Mouse (Mus musculus) T-helper 17 cell (primary cell): ENCODE data around the gene Jmjd7.

ENCODE experiments used
- in situ Hi-C, 2 experiments: fragments of 300-600 bp; cut with MboI, MseI; formaldehyde crosslinking; loops; 1 replicate in 1 of 2; 2 replicates in 1 of 2; pipeline ENCODE4 v1.15.1; 2025; ENCODE audit warnings: high pct_unique_total_duplicates in 2 of 2

The Jmjd7 gene

DNA sequence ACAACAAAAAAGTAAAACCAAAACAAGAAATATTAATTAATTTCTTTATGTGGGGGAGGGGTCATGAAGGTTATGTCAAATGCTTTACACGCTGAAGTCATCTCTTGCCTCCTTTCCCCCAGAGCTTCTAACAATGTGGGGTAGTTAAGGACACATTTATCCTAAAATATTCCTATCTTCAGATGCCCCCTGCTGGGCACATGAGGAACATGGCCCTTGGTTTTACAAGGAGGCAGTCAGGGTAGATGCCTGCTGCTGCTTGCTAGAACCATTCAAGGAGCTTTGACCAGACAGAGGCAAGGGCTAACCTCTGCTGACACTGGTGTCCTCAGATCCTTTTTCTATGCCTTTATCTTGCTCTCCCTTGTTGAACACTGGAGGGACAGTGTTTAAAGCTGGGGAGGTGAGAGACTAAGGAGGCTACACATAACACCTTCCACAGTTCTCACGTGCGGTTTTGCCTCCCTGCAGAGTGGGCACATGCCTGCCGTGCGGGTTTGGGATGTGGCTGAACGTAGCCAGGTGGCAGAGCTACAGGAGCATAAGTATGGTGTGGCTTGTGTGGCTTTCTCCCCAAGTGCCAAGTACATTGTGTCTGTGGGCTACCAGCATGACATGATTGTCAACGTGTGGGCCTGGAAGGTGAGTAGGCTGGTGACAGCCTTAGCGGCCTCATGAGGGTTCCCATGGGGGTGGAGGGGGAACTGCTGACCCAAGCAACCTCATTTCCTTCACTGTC is 15.7 kb upstream of the Jmjd7 start:
- in situ Hi-C loops = no loop called here

DNA sequence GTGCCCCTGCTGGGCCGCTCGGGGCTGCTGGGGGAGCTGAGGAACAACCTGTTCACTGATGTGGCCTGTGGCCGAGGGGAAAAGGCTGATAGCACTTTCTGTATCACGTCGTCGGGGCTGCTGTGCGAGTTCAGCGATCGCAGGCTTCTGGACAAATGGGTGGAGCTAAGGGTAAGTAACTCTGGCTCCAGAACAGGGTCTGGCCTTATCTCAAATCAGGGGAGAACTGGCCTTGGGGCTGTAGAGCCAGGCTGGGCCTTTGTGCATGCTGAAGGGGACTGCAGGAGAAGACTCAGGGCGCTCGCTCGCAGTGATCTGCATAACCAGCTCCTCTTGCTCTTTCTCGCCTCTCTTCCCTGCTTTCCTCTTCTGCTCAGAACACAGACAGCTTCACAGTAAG is 14.4 kb upstream of the Jmjd7 start:
- in situ Hi-C loops = no loop called here

DNA sequence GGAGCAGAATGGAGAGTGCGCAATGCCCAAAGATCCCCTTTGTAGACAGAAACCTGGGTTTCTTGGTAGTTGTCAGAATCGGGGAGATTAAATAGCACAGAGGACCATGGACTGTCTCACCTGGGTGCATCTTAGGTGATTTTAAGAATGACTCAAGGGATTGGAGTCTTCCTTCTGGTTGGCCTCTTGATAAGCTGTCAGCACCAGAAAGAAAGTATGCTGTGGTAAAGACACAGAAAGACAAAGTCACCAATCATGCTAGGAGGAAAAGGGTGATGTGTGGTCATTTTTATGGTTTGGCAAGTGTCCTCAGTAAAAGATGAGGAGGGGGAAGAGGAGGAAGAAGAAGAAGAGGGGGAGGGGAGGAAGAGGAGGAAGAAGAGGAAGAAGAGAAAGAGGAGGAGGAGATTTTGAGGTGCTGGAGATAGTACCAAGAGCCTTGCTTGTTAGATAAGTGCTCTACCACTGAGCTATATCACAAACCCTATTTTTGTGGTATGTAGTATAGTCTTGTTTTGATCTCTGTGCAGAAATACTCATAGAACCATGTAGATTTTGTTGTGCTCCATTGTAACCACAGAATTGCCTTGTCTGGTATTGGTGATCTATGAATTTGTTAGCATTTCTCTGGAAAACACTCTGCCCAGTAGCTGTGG is 13.3 kb upstream of the Jmjd7 start:
- in situ Hi-C loops = no loop called here

DNA sequence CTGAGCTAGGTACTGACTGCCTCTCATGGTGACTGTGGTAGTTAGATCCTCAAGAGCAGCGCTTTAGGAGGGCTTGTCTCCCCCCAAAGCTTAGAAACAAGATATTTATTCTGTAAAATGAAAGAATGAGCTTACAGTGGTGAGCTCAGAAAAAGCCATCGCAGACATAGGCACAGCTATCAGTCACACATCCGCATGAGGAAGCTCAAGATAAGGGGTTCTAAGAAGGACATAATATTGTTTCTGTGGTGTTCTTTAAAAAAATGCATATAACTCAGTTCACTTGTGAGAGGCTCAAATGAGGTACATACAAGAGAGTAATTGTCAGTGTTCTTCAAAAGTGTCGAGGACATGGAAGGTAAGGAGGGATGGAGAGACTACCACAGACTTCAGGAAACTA is 11.4 kb upstream of the Jmjd7 start:
- in situ Hi-C loops = loop anchor here (5.0 kb wide), 2 partner anchors 39 to 44 kb away; partner anchors contain the start of gene Mapkbp1 (in 1 of the 2)

DNA sequence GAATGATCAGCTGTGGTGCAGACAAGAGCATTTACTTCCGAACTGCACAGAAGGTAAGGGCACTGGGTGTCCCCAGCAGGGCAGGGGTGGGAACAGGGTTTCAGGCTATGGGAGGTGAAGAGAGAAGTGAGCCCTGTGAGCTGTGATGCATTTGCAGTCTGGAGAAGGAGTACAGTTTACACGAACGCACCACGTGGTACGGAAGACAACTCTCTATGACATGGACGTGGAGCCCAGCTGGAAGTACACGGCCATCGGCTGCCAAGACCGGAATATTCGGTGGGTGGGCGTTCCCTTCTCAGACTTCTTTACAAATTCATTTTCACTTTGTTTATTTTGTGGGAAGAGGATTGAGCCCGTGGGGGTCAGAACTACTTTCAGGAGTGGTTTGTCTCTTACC is 9.7 kb upstream of the Jmjd7 start:
- in situ Hi-C loops = loop anchor here (5.0 kb wide), 2 partner anchors 40 to 45 kb away; partner anchors contain the start of gene Mapkbp1 (in 1 of the 2)

DNA sequence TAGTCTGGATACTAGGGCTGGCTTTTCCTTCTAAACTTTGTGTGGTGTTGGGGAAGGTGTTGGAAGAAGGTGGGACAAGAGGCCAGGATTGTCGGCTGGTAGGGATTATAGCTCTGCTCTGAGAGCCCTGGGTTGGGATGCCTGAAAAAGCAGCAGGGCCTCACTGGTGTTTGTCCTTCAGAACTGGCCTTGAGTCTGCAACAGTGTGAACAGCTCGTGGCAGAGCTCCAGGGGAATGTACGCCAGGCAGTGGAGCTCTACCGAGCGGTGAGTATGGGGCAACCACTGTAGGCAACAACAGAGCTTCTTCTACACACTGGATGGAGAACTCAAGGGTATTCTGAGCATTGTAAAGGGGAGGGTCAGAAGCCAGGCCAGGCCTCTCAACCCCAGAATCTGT is 2.9 kb upstream of the Jmjd7 start:
- in situ Hi-C loops = no loop called here

DNA sequence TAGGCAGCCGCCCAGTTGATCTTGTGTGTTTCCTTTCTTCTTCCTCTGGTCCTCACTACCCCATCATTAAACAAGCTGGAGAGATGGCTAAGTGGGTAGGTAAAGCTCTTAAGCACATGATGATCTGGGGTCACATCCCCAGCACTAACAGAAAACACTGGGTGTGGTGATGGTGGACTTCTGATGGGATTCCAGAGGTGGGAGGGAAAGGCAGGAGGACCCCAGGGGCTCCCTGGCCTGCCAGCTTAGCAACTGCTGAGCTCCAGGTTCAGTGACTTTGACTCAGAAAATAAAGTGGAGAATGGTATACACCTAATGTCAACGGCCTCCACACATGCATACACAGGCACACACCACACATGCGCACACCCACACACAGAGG is 658 bp downstream of the Jmjd7 start:
- in situ Hi-C loops = no loop called here

DNA sequence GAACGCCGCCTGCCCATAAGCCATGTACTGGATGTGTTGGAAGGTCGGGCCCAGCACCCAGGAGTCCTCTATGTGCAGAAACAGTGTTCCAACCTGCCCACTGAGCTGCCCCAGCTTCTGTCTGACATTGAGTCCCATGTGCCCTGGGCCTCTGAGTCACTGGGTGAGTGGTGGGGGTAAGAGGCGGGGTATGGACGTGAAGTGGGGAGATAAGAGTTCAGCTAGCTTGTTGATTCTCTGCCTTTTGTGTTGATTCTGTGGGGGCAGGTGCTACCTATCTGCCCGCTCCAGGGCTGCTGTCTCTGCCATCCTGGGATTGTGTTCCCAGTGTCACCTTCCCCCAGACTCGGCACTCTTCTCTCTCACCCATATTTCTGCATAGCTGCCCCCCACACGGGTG is 3.1 kb downstream of the Jmjd7 start:
- in situ Hi-C loops = no loop called here

DNA sequence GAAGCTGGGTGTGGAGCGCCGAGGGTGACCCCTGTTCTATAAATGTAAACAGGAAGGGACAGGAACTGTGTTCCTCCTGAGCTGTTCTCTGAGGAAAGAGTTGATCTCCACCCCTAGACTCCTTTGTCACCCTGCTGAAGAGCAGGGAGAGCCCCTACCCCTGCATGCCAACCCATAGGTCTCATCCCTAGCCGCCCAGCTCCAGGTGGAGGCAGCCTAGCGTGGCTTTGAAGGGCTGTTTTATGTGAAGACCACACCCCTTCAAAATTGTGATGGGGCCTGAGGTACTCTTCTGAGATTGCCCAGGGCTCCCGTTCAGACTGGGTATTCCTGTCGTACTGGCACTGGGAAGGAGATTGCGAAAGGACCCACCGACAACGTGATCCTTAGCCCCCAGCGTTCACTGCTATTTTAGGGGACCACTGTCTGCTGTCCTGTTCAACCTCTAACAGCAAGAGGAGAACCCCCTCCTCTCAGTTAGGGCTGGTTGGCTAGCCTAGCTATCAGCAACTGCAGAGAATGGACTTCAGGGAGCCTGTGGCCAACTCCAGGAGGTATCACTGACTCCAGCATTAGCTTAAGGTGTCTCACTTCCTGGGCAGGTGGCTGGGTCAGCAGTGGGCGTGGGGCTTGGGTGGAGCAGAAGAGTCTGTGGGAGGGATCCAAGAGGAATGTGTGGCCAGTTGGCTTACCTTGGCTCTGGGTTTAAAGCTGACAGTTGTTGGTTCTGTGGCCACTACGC is 5.6 kb downstream of the Jmjd7 start, which contains the start of gene Pla2g4b:
TSS of gene Pla2g4b (plus strand) at position 692 of the 742 bp plus-strand sequence.
- in situ Hi-C loops = no loop called here

DNA sequence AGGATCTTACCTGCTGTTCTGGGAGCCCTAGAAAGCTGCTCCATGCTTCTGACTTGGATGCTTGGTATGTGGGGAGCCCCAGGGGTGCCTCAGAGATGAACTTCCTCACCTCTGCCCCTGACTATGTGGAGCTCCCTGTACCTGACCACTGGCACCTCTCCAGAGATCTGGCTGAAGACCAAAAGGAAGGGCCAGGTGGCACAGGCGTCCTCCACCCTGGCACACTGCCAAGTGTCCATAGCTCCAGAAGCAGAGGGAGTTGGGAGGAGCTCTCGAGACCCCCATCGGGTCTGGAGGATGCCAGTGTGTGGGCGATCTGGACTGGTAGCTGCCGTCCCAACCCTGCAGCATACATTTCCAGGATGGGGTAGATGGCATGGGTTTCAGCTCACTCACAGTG is 6.4 kb downstream of the Jmjd7 start:
- in situ Hi-C loops = no loop called here

DNA sequence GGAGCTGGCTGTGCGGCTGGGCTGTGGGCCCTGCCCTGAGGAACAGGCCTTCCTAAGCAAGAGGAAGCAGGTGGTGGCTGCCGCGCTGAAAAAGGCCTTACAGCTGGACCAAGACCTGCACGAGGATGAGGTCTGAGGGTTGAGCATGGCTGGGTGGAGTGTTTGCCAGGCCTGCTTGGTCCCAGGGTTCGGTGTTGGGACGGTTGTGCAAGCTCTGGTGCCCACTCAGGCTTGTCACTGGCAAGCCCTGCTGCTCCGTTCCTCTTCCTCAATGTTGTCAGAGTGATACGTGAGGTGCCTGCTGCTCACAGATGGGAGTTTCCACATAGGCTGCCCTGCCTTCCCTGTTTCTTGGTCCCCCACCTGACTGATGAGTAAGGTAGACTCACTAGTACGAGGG is 10.5 kb downstream of the Jmjd7 start:
- in situ Hi-C loops = no loop called here

DNA sequence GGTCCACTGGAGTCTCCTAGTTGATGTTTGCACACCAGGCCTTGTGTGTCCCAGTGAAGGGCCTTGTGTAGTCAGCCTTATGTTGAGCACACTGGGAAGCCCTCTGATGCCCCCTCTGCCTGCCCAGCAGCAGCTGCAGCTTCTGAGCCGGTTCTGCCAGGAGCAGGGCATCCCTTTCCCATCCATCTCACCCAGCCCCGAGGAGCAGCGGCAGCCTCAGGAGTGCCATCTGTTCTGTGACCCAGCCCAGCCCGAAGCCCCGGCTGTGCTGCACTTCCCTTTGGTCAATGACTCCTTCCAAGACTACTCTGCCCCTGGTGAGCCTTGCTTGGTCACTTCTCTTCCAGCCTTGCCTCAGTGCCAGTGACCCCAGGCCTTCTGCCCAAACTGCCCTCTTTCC is 13.7 kb downstream of the Jmjd7 start:
- in situ Hi-C loops = no loop called here

DNA sequence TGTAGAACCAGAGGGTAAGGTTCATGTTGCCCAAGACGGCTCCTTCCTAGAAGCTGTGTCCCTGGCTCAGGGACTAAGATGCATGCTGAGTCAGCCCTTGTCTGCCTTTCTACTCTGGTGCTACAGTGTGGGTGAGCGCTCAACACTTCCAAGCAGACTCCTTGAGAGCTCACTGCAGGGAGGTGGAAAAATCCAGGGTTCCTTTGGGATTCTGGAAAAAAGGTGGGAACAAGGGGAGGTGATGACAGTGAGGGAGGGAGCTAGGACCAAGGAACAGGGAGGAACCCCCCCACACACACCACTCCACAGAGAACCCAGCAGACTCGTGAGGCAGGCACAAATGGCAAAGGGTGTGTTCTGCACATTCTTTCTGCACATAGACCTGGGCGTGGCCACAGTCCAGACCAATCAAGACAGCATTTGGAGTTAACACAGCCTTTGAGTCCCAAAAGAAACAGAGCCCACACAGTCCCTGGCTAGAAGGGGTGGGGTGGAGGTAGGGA is 16.9 kb downstream of the Jmjd7 start:
- in situ Hi-C loops = no loop called here

DNA sequence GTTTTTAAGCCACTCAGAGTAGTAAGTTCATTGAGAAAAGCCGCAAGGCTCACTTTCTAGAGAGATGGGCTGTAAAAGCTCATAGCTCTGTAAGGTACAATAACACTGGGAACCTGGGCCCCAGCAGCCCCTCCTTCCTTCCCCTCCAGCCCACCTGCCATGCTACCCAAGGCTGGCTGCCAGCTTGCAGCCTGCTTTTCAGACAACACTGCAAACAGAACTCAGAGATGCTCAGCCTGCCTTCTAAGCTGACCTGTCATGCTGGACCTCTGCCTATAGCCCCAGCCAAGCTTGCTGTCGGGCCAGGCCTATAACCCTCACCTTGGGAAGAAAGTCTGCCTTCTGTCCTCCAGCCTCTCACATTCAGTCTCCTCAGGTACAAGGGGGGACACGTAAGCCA is 17.4 kb downstream of the Jmjd7 start:
- in situ Hi-C loops = no loop called here

DNA sequence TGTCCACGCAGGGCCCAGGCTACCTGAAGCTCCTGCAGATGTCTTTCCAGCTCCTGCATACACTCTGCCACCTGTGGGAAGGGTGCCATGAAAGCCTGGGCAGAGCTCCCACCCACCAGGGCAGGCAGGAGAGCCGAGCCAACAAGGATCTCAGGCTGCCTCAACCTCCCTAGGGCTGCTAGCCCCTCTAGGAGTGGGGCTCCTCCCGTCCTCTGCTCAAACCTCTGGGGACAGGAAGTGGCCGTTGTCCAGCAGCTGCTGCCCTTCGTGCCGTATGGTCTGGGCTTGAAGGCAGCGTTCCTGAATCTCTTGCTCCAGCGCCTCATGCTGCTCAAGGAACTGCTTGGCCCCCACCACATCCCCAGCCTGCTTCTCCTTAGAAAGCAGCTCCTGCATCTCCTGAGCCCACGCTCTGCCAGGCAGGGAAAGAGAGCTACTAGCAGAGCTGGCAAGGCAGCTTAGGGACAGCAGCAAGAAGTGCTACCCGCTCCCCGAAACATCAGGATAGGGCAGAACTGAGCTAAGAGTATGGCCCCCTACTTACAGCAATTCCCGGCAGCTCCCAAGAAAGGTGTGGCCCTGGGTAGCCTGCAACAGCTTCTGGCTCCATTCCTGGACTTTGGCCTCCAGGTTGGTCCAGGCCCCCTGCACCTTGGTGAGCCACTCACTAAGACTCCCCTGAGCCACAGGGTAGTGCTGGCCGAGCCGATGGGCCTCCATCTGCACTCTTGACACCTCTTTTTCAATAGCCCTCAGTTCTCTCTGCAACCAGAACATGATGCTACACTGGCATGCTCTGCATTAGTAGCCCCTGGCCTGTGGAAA is 19.4 kb downstream of the Jmjd7 start:
- in situ Hi-C loops = no loop called here

DNA sequence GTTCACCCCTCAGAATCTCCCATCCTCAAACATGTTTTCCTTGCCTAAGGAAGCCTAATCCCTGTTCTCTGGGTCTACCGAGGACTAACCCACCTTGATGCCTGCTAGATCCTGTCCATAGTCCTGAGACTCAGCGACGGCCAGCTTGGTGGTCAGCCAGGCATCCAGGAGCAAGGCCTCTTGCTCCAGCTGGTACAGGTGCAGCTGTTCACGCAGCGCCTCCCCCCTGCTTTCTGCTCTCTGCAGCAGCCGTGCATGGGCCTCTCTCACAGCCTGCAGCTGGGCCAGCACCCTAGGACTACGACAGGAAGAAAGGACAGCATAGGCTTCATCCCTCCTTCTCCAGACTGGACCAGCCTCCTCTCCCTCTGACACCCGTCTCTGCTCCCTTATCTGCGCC is 20.9 kb downstream of the Jmjd7 start:
- in situ Hi-C loops = no loop called here

DNA sequence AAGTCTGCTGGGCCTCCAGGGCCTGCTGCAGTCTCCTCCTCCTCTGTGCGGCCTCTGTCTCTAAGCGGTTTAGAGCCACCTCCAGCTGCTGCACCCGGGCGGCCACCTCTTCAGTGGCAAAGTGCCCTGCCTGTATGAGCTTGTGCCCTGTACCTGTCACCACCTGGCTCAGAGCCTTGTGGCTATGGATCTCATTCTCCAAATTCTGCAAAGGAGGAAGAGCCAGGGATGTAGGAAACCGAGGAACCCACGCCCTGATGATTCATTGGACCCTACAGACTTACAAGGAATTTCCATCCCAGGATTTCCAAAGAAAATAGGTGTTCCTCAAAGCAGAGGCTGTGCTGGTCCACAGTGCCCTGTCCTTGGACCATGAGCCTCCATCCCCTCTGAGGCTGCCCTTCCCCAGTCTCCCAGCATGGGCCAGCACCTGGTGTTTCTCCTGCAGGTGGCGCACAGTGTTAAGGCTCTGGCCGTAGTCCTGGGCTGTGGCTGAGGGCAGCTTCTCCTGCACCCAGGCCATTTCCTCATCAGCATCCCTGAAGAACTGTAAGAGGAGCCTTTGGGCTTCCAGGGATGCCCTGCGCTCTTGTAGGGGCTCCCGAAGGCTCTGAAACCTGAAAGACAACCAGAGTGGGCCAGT is 22.5 kb downstream of the Jmjd7 start:
- in situ Hi-C loops = loop anchor here in 1 of 2 experiments (10.0 kb wide), 1 partner anchor 985 kb away; the partner anchor contains the start of gene Epb42

DNA sequence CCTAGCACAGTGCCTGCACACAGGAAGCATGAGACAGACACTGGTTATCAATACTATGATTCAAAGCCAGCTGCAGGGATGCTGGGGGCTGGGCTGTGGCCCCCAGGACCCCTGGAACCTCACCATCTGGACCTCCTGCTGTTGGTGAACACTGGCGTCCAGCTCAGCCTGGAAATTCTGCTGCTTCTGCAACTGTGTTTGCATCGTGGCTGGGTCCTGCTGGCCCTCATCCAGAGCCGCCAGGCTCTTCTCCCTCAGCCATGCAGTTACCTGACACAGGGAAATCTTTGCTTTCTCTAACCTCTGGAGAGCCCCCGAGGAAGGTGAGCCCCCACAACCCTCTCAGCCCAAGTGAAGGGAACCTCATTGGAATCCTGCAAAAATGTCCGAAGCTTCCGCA is 24.1 kb downstream of the Jmjd7 start:
- in situ Hi-C loops = loop anchor here in 1 of 2 experiments (10.0 kb wide), 1 partner anchor 983 kb away; the partner anchor contains the start of gene Epb42

DNA sequence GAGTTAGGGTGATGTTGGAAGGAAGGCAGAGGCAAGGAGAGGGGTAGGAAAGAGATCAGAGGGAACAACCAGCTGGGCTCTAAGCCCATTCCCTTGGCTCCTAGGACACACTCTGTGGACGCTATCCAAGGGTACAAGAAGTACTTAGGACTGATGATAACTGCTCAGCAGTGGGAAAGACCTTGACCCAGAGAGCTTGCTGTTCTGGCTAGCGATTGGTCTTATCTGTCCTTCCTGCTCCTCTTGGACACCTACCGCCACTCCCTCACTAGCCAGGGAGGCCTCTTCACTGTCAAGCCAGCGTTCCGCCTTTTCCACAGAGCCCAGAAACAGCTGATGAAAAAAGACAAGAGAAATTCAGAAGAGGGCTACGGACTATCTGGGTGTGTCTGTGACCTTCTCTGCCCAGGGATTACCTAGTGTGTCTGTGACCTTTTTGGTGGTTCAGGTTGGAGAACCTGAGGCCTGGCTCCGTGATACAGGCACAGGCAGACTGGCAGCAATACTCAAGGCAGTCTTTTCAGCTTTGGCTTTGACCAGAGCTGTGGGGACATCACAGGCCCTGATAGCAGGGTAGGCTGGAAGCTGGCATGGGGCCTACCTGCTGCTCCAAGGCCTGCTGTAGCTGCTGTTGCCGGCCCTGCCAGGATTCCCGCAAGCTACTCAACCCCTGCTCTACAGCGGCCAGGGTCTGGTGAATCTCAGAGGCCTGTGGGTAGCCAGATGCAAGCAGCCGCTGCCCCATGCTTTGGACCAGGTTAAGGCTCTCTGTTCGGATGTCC is 27.7 kb downstream of the Jmjd7 start:
- in situ Hi-C loops = loop anchor here in 1 of 2 experiments (10.0 kb wide), 1 partner anchor 980 kb away; the partner anchor contains the start of gene Epb42

DNA sequence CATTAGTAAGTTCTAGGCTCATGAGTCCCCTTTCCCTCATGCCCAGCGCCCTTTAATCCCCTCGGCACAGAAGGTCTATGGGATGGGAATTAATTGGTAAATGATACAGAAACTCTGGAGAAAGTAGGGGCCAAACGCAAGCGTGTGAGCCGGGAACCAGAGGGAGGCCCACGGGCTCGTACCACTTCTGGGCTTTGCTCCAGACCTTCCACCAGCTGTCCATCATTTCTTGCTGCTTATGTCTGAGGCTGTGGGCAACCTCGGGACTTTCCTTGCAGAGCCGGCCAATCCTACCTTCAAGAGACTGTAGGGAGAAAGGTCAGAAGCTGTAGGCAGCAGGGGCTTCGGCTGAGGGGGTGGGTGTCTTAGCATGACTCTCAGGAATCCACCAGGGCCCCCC is 28.6 kb downstream of the Jmjd7 start:
- in situ Hi-C loops = loop anchor here in 1 of 2 experiments (10.0 kb wide), 1 partner anchor 979 kb away; the partner anchor contains the start of gene Epb42
